Mouse (Mus musculus): ENCODE results near the gene Ipo5. TPM values are rescaled to one million over a fixed set of nuclear protein-coding genes. Genes with fewer than 3 reads are reported as not detected.

The Ipo5 gene
- polyA plus RNA-seq, 1 experiment from 2014 or later, result 77.8 TPM

Other genes starting within 250 kb of the Ipo5 start
- gene Farp1, start 124.0 kb downstream of the Ipo5 start, polyA plus RNA-seq (2014; fragmentation: Nextera tagmentation; extraction: Ambion mirVana), result 41.8 and 42.8 TPM in 2 replicates

All from midbrain, embryonic 14.5 days (tissue).